Mouse (Mus musculus): ENCODE results near the gene Grin1. TPM values are rescaled to one million over a fixed set of nuclear protein-coding genes. Genes with fewer than 3 reads are reported as not detected.

The Grin1 gene
- polyA plus RNA-seq, 1 experiment: 0.02 TPM

GRCm38 (mm10) chr2:25278928-25279882, 39.8 kb downstream of the Grin1 start:
- H3K4me3 ChIP-seq (ENCODE audit: insufficient read depth, poor library complexity, severe bottlenecking): no peak overlapping the region
- no peak overlapping the region for H3ac ChIP-seq (ENCODE audit: control insufficient read depth, insufficient read length, low read depth)
- TF ChIP-seq MAX (IDR thresholded peaks at IDR 0.05) (peak; percentile 20), MYOD1 (IDR thresholded peaks at IDR 0.05; ENCODE audit: control insufficient read depth, insufficient read length, low read depth) (no peak), CTCF (IDR thresholded peaks at IDR 0.05; ENCODE audit: control insufficient read depth, insufficient read depth, insufficient read length) (peak; percentile 48)
- H3K79me3 ChIP-seq (ENCODE audit: low read depth): peaks cover 3% of the 10 kb centered on the region
- H3K79me2 ChIP-seq (ENCODE audit: control insufficient read depth, insufficient read depth): peaks cover 11% of the 10 kb centered on the region
- H3K36me3 ChIP-seq (ENCODE audit: control insufficient read depth, insufficient read depth): peaks cover 95% of the 10 kb centered on the region
- no peaks in the 10 kb centered on the region for H3K27me3 ChIP-seq (ENCODE audit: control insufficient read depth, insufficient read depth, insufficient read length)

- Histone ChIP-seq H3K27me3 (ENCODE audit: control insufficient read depth, insufficient read depth, insufficient read length) (no peaks in the 10 kb centered on the region), H3K36me3 (ENCODE audit: control insufficient read depth, insufficient read depth) (peaks cover 65% of the 10 kb centered on the region), H3K4me3 (ENCODE audit: insufficient read depth, poor library complexity, severe bottlenecking) (peak overlapping the region; percentile 97), H3K79me2 (ENCODE audit: control insufficient read depth, insufficient read depth) (peaks cover 56% of the 10 kb centered on the region), H3ac (ENCODE audit: control insufficient read depth, insufficient read length, low read depth) (peak overlapping the region; percentile 78), H3K79me3 (ENCODE audit: low read depth) (peaks cover 29% of the 10 kb centered on the region)
- TF ChIP-seq MAX (IDR thresholded peaks at IDR 0.05) (no peak), CTCF (IDR thresholded peaks at IDR 0.05; ENCODE audit: control insufficient read depth, insufficient read depth, insufficient read length) (no peak), FOSL1 (IDR thresholded peaks at IDR 0.05; ENCODE audit: insufficient read depth, low read length, poor library complexity, severe bottlenecking) (no peak), USF1 (IDR thresholded peaks at IDR 0.05; ENCODE audit: low read depth) (no peak), MYOG (IDR thresholded peaks at IDR 0.05; ENCODE audit: control insufficient read depth, extremely low read depth, insufficient read length) (no peak), CEBPB (IDR thresholded peaks at IDR 0.05; ENCODE audit: low read depth) (no peak), MYOD1 (IDR thresholded peaks at IDR 0.05; ENCODE audit: control insufficient read depth, insufficient read length, low read depth) (no peak)
Observed at GRCm38 (mm10) chr2:25273010-25273409, 46.0 kb downstream of the Grin1 start.

- peak overlapping the region; percentile 78 for H3ac ChIP-seq (ENCODE audit: control insufficient read depth, insufficient read length, low read depth)
- no peak for TF ChIP-seq CEBPB (IDR thresholded peaks at IDR 0.05; ENCODE audit: low read depth)
- TF ChIP-seq MYOG (IDR thresholded peaks at IDR 0.05; ENCODE audit: control insufficient read depth, extremely low read depth, insufficient read length): no peak
- TF ChIP-seq CTCF (IDR thresholded peaks at IDR 0.05; ENCODE audit: control insufficient read depth, insufficient read depth, insufficient read length): no peak
- no peak for TF ChIP-seq USF1 (IDR thresholded peaks at IDR 0.05; ENCODE audit: low read depth)
- H3K4me3 ChIP-seq (ENCODE audit: insufficient read depth, poor library complexity, severe bottlenecking): peak overlapping the region; percentile 97
- H3K36me3 ChIP-seq (ENCODE audit: control insufficient read depth, insufficient read depth): peaks cover 62% of the 10 kb centered on the region
- peaks cover 30% of the 10 kb centered on the region for H3K79me3 ChIP-seq (ENCODE audit: low read depth)
- peaks cover 59% of the 10 kb centered on the region for H3K79me2 ChIP-seq (ENCODE audit: control insufficient read depth, insufficient read depth)
- H3K27me3 ChIP-seq (ENCODE audit: control insufficient read depth, insufficient read depth, insufficient read length): no peaks in the 10 kb centered on the region
Observed at GRCm38 (mm10) chr2:25272515-25272914, 46.5 kb downstream of the Grin1 start.

GRCm38 (mm10) chr2:25271827-25272511, 47.0 kb downstream of the Grin1 start, which contains the start of the genes Ssna1 and Anapc2:
Ssna1 (minus strand) TSS chr2:25272438.
Anapc2 (plus strand) TSS chr2:25272478.
- peak; percentile 76 for TF ChIP-seq CTCF (IDR thresholded peaks at IDR 0.05; ENCODE audit: control insufficient read depth, insufficient read depth, insufficient read length)
- peak; percentile 15 for TF ChIP-seq MYOD1 (IDR thresholded peaks at IDR 0.05; ENCODE audit: control insufficient read depth, insufficient read length, low read depth)
- TF ChIP-seq CEBPB (IDR thresholded peaks at IDR 0.05; ENCODE audit: low read depth): peak; percentile 38
- TF ChIP-seq MAX (IDR thresholded peaks at IDR 0.05): no peak
- TF ChIP-seq MYOG (IDR thresholded peaks at IDR 0.05; ENCODE audit: control insufficient read depth, extremely low read depth, insufficient read length): no peak
- TF ChIP-seq USF1 (IDR thresholded peaks at IDR 0.05; ENCODE audit: low read depth): no peak
- no peak for TF ChIP-seq FOSL1 (IDR thresholded peaks at IDR 0.05; ENCODE audit: insufficient read depth, low read length, poor library complexity, severe bottlenecking)
- Histone ChIP-seq H3K79me3 (ENCODE audit: low read depth) (peaks cover 31% of the 10 kb centered on the region), H3K36me3 (ENCODE audit: control insufficient read depth, insufficient read depth) (peaks cover 58% of the 10 kb centered on the region), H3K27me3 (ENCODE audit: control insufficient read depth, insufficient read depth, insufficient read length) (no peaks in the 10 kb centered on the region), H3ac (ENCODE audit: control insufficient read depth, insufficient read length, low read depth) (peak within 1 kb of the TSS; percentile 94), H3K79me2 (ENCODE audit: control insufficient read depth, insufficient read depth) (peaks cover 63% of the 10 kb centered on the region), H3K4me3 (ENCODE audit: insufficient read depth, poor library complexity, severe bottlenecking) (peak within 1 kb of the TSS; percentile 97)

- TF ChIP-seq MYOD1 (IDR thresholded peaks at IDR 0.05; ENCODE audit: control insufficient read depth, insufficient read length, low read depth) (no peak), MYOG (IDR thresholded peaks at IDR 0.05; ENCODE audit: control insufficient read depth, extremely low read depth, insufficient read length) (no peak), USF1 (IDR thresholded peaks at IDR 0.05; ENCODE audit: low read depth) (no peak), MAX (IDR thresholded peaks at IDR 0.05) (no peak), FOSL1 (IDR thresholded peaks at IDR 0.05; ENCODE audit: insufficient read depth, low read length, poor library complexity, severe bottlenecking) (no peak), CTCF (IDR thresholded peaks at IDR 0.05; ENCODE audit: control insufficient read depth, insufficient read depth, insufficient read length) (no peak), CEBPB (IDR thresholded peaks at IDR 0.05; ENCODE audit: low read depth) (no peak)
- peaks cover 22% of the 10 kb centered on the region for H3K79me3 ChIP-seq (ENCODE audit: low read depth)
- no peak overlapping the region for H3K4me3 ChIP-seq (ENCODE audit: insufficient read depth, poor library complexity, severe bottlenecking)
- H3K79me2 ChIP-seq (ENCODE audit: control insufficient read depth, insufficient read depth): peaks cover 79% of the 10 kb centered on the region
- H3K27me3 ChIP-seq (ENCODE audit: control insufficient read depth, insufficient read depth, insufficient read length): no peaks in the 10 kb centered on the region
- no peak overlapping the region for H3ac ChIP-seq (ENCODE audit: control insufficient read depth, insufficient read length, low read depth)
- peaks cover 18% of the 10 kb centered on the region for H3K36me3 ChIP-seq (ENCODE audit: control insufficient read depth, insufficient read depth)
Observed at GRCm38 (mm10) chr2:25267746-25268309, 51.2 kb downstream of the Grin1 start.

Data from C2C12 (cell line).